Mouse (Mus musculus): Measurements from ENCODE around the gene Glrx5. TPM values are rescaled to one million over a fixed set of nuclear protein-coding genes. Genes with fewer than 3 reads are reported as not detected.

Gene Glrx5
- polyA plus RNA-seq, 1 experiment from 2014 or later: 349 TPM

DNA sequence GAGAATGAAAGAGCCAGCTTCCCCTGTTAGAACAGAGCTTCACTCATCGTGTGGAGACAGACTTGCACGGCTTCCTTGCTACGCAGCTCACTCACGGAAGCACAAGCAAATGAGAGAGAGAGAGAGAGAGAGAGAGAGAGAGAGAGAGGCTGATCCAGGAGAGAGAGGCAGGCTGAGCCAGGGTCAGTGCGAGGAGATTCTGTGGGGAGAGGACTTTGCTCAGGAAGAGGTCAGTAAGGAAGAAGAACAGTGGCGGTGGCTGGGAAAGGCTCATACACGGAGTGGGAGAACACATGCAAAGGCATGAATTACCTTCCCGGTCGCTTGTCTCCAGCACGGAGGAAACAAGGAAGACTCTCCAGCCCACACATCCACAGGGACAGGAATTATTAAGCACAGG is 35.3 kb upstream of the Glrx5 start:
- ATAC-seq (no peak), DNase-seq (no peak)
- 0 out of 2 replicates have a peak overlapping the region, but pooled peaks have one; percentile 18 for H3K4me2 ChIP-seq (ENCODE audit: low read depth, low read length)
- WGBS (ENCODE audit: insufficient replicate concordance): 60% methylated on average over 10 of the region's 10 CpGs
- no peak overlapping the region for H3K4me3 ChIP-seq (ENCODE audit: low read depth, low read length)
- H3K27me3 ChIP-seq (ENCODE audit: insufficient read depth, low read length): no peaks in the 10 kb centered on the region
- H3K4me1 ChIP-seq (ENCODE audit: insufficient read depth): peaks cover 73% of the 10 kb centered on the region
- no peaks in the 10 kb centered on the region for H3K36me3 ChIP-seq (replicated peaks; ENCODE audit: insufficient read depth, low read length)
- H3K27ac ChIP-seq (ENCODE audit: low read depth): peak overlapping the region; percentile 8; the same call in 1 of the 2 replicates
- H3K9me3 ChIP-seq (ENCODE audit: low read length): no peaks in the 10 kb centered on the region
- H3K9ac ChIP-seq (replicated peaks): no peak overlapping the region; the same call in 1 of the 2 replicates
- TF ChIP-seq EP300 (IDR thresholded peaks at IDR 0.05; ENCODE audit: low read depth) (no peak), CTCF (IDR thresholded peaks at IDR 0.05; ENCODE audit: low read depth) (no peak)

GRCm38 (mm10) chr12:104997641-104998293 is 34.7 kb upstream of the Glrx5 start:
- 51% methylated on average over 10 of the region's 10 CpGs for WGBS (ENCODE audit: insufficient replicate concordance)
- no peaks in the 10 kb centered on the region for H3K27me3 ChIP-seq (ENCODE audit: insufficient read depth, low read length)
- TF ChIP-seq EP300 (IDR thresholded peaks at IDR 0.05; ENCODE audit: low read depth) (no peak), CTCF (IDR thresholded peaks at IDR 0.05; ENCODE audit: low read depth) (no peak)
- H3K4me2 ChIP-seq (ENCODE audit: low read depth, low read length): 0 out of 2 replicates have a peak overlapping the region, but pooled peaks have one; percentile 18
- H3K9me3 ChIP-seq (ENCODE audit: low read length): no peaks in the 10 kb centered on the region
- no peak overlapping the region for H3K4me3 ChIP-seq (ENCODE audit: low read depth, low read length)
- no peak for DNase-seq
- peak overlapping the region; percentile 8; the same call in 1 of the 2 replicates for H3K27ac ChIP-seq (ENCODE audit: low read depth)
- peaks cover 79% of the 10 kb centered on the region for H3K4me1 ChIP-seq (ENCODE audit: insufficient read depth)
- H3K36me3 ChIP-seq (replicated peaks; ENCODE audit: insufficient read depth, low read length): no peaks in the 10 kb centered on the region
- H3K9ac ChIP-seq (replicated peaks): no peak overlapping the region; the same call in 1 of the 2 replicates
- 0 out of 2 replicates have a peak, but pooled peaks have one; percentile 16 for ATAC-seq

- Histone ChIP-seq H3K27ac (ENCODE audit: low read depth) (peak overlapping the region; percentile 86), H3K4me2 (ENCODE audit: low read depth, low read length) (no peak overlapping the region)
These were observed 33.9 kb upstream of the Glrx5 start for GRCm38 (mm10) chr12:104998541-104998940.

GRCm38 (mm10) chr12:104999171-104999570 is 33.3 kb upstream of the Glrx5 start:
- H3K4me2 ChIP-seq (ENCODE audit: low read depth, low read length): no peak overlapping the region
- peaks cover 93% of the 10 kb centered on the region for H3K4me1 ChIP-seq (ENCODE audit: insufficient read depth)
- TF ChIP-seq CTCF (IDR thresholded peaks at IDR 0.05; ENCODE audit: low read depth) (peak; percentile 8; the same call in 1 of the 2 replicates), EP300 (IDR thresholded peaks at IDR 0.05; ENCODE audit: low read depth) (no peak)
- H3K36me3 ChIP-seq (replicated peaks; ENCODE audit: insufficient read depth, low read length): no peaks in the 10 kb centered on the region
- peak overlapping the region; percentile 86 for H3K27ac ChIP-seq (ENCODE audit: low read depth)
- no peak overlapping the region for H3K4me3 ChIP-seq (ENCODE audit: low read depth, low read length)
- 35% methylated on average over 8 of the region's 8 CpGs for WGBS (ENCODE audit: insufficient replicate concordance)
- no peaks in the 10 kb centered on the region for H3K9me3 ChIP-seq (ENCODE audit: low read length)
- H3K27me3 ChIP-seq (ENCODE audit: insufficient read depth, low read length): no peaks in the 10 kb centered on the region
- H3K9ac ChIP-seq (replicated peaks): no peak overlapping the region
- ATAC-seq: no peak
- no peak for DNase-seq

More at GRCm38 (mm10) chr12:104998541-104998940, 33.9 kb upstream of the Glrx5 start:
- Histone ChIP-seq H3K9ac (replicated peaks) (no peak overlapping the region), H3K27me3 (ENCODE audit: insufficient read depth, low read length) (no peaks in the 10 kb centered on the region), H3K9me3 (ENCODE audit: low read length) (no peaks in the 10 kb centered on the region), H3K36me3 (replicated peaks; ENCODE audit: insufficient read depth, low read length) (no peaks in the 10 kb centered on the region), H3K4me1 (ENCODE audit: insufficient read depth) (peaks cover 87% of the 10 kb centered on the region), H3K4me3 (ENCODE audit: low read depth, low read length) (no peak overlapping the region)
- no peak for ATAC-seq
- DNase-seq: no peak
- TF ChIP-seq CTCF (IDR thresholded peaks at IDR 0.05; ENCODE audit: low read depth): no peak
- no peak for TF ChIP-seq EP300 (IDR thresholded peaks at IDR 0.05; ENCODE audit: low read depth)
- 49% methylated on average over 6 of the region's 6 CpGs for WGBS (ENCODE audit: insufficient replicate concordance)

DNA sequence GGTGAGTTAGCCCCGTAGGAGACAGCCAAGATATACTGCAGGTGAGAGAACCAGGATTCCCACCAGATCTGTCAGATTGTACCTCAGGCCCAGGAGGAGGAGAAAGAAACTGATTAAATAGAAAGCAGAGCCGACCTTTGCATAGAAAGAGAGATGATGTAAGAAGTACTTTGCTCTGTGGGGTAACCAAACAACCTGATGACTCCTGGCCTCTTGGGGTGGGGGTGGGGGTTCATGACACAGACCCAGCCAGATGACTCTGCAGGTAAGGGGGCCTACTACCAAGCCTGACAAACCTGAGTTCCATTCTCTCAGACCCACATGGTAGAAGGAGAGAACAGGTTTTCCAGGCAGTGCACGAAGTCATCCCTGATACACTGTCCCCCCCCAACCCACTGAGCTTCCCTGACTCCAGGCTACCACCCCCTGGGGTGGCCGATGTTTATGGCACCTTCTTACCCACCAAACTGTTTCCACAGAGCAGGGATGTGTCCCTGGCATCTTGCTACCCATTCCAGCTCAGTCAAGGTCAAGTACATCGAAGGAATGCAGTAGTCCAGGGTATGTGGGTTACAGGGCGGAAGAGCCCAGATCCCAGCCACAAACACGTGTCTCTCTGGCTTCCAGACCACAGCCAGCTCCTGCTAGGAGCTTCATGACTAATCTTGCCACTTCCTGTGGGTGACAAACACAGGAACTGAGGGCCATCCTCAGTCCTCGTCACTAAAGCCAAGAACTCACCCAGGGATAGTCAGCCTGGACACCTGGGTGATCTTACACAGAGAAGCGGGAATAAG is 31.8 kb upstream of the Glrx5 start:
- Histone ChIP-seq H3K9ac (replicated peaks) (peak overlapping the region; percentile 5; the same call in 1 of the 2 replicates), H3K4me2 (ENCODE audit: low read depth, low read length) (peak overlapping the region; percentile 1; the same call in 1 of the 2 replicates), H3K27me3 (ENCODE audit: insufficient read depth, low read length) (no peaks in the 10 kb centered on the region), H3K4me3 (ENCODE audit: low read depth, low read length) (no peak overlapping the region), H3K9me3 (ENCODE audit: low read length) (no peaks in the 10 kb centered on the region), H3K27ac (ENCODE audit: low read depth) (peak overlapping the region; percentile 86), H3K36me3 (replicated peaks; ENCODE audit: insufficient read depth, low read length) (no peaks in the 10 kb centered on the region), H3K4me1 (ENCODE audit: insufficient read depth) (peaks cover 93% of the 10 kb centered on the region)
- peak; percentile 70 for ATAC-seq
- 45% methylated on average over 9 of the region's 9 CpGs for WGBS (ENCODE audit: insufficient replicate concordance)
- DNase-seq: no peak
- peak; percentile 70; the same call in 1 of the 2 replicates for TF ChIP-seq EP300 (IDR thresholded peaks at IDR 0.05; ENCODE audit: low read depth)
- TF ChIP-seq CTCF (IDR thresholded peaks at IDR 0.05; ENCODE audit: low read depth): no peak

DNA sequence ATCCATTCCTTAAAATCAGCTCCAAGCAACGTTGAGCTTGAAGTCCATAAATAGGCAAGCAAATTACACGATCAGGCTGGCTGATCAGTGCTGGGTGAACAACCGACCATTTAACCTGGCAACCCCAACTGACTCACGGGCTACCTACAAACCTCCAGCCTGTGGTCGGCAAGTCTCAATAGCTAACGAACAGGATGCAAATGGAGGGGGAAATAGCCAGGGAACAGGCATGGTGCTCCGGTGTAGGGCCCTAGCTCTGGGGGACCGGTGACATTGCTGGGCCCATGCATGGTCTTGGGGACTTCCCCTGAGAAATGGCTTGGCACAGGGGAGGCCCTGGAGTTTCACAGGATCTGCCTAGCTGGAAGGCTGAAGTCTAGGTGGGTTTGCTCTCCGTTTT is 31.2 kb upstream of the Glrx5 start:
- peaks cover 93% of the 10 kb centered on the region for H3K4me1 ChIP-seq (ENCODE audit: insufficient read depth)

More for the DNA sequence above, 31.2 kb upstream of the Glrx5 start:
- Histone ChIP-seq H3K27ac (ENCODE audit: low read depth) (peak overlapping the region; percentile 86), H3K9me3 (ENCODE audit: low read length) (no peaks in the 10 kb centered on the region), H3K4me2 (ENCODE audit: low read depth, low read length) (no peak overlapping the region), H3K9ac (replicated peaks) (no peak overlapping the region), H3K4me3 (ENCODE audit: low read depth, low read length) (no peak overlapping the region), H3K27me3 (ENCODE audit: insufficient read depth, low read length) (no peaks in the 10 kb centered on the region), H3K36me3 (replicated peaks; ENCODE audit: insufficient read depth, low read length) (no peaks in the 10 kb centered on the region)
- ATAC-seq (no peak), DNase-seq (no peak)
- 46% methylated on average over 9 of the region's 9 CpGs for WGBS (ENCODE audit: insufficient replicate concordance)
- TF ChIP-seq EP300 (IDR thresholded peaks at IDR 0.05; ENCODE audit: low read depth) (no peak), CTCF (IDR thresholded peaks at IDR 0.05; ENCODE audit: low read depth) (no peak)

Data from liver, postnatal 0 days (tissue).